Mouse (Mus musculus): ENCODE measurements around the gene 1700025C18Rik.
A peak's percentile ranks its signal among the peaks of the same experiment; 100 is the strongest.

Gene 1700025C18Rik

DNA sequence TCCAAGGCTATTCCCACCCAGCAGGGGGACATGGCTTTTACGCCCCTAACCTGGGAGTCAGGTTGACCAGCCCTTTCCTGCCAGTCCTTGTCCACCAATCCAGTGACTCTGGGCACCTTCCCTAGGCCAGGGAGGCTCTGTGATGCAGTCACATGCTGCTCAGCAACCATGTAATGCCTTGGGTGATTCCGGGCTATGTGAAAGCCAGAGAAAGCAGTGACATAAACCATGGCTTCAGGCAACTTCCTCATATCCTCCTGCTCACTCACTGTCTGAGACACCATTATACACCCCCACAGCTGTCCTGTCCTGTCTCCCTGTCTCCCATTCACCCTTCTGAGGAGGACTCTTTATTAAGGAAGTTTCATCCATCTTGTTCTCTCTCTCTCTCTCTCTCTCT, at the start of gene 1700025C18Rik:
Gene 1700025C18Rik, minus strand, starts transcription at position 101 of the 400 bp plus-strand sequence.
- DNase-seq (ENCODE audit: low spot score): no peak

GRCm38 (mm10) chr2:165136049-165136448, 45.5 kb upstream of the 1700025C18Rik start:
- no peak for DNase-seq (ENCODE audit: low spot score)

- no peak for DNase-seq (ENCODE audit: low spot score)
These were observed 43.0 kb upstream of the 1700025C18Rik start for GRCm38 (mm10) chr2:165133566-165133965.

GRCm38 (mm10) chr2:165131428-165131827, 40.9 kb upstream of the 1700025C18Rik start:
- DNase-seq (ENCODE audit: low spot score): no peak

DNA sequence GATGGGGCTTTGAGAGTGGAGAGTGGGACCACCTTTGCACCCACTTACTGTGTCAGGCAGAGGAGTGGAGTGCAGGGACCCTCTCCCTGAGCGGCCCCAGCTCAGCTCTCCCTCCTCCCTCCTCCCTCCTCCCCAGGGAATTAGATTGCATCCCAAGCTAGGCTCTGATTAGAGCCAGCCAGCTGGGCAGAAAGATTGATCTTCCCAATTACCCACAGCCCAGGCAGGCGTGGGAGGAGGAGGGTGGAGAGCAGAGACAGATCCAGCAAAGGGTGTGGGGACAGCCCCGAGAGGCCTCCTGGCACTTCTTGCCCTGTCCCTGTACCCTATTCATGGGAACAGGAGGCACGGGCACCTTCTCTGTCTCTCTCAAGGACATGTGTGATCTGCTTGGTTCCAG, 38.6 kb upstream of the 1700025C18Rik start:
- DNase-seq (ENCODE audit: low spot score): no peak

GRCm38 (mm10) chr2:165126896-165127562, 36.5 kb upstream of the 1700025C18Rik start:
- no peak for DNase-seq (ENCODE audit: low spot score)

GRCm38 (mm10) chr2:165121206-165121840, 30.8 kb upstream of the 1700025C18Rik start:
- DNase-seq (ENCODE audit: low spot score): no peak

DNA sequence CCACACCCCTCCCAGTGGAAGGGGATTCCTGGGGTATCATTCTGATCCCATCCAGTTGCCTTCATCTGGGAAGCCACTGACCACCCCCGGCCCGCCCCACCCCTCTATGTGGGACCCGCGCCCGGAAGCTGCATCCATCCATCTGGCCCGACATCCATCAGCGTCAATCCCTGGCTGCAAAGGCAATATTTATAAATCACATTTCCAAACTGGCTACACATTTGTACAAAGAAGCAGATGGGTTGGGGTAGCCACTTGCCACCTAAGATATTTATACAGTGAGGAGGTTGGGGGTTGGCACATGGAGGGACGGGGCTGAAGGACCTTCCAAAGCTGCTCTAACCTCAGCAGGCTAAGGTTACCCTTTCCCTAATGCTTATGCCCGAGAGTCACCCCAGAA, 30.2 kb upstream of the 1700025C18Rik start:
- DNase-seq (ENCODE audit: low spot score): no peak

- DNase-seq (ENCODE audit: low spot score): no peak
These were observed 23.2 kb upstream of the 1700025C18Rik start for GRCm38 (mm10) chr2:165113733-165114132.

GRCm38 (mm10) chr2:165112149-165112548, 21.6 kb upstream of the 1700025C18Rik start:
- DNase-seq (ENCODE audit: low spot score): peak; percentile 54

DNA sequence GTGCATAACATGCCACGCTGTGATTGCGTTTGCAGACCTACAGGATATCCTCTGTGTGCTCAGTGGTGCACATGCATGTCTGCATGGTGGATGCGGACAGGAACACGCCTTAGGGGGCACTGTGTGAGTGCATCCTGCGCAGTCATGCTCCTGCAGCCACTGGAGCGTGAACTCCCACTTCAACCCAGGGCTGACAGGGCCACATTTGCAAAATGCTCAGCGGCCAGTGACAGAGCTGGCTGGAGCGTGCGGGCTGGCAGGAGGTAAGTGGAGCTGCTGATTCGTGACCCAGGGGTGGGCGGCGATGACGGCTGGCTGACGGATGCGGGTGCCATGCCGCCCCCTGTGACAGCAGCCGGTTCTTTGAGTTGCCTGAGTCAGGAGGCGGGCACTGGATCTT, 16.0 kb upstream of the 1700025C18Rik start:
- no peak for DNase-seq (ENCODE audit: low spot score)

- DNase-seq (ENCODE audit: low spot score): no peak
These were observed 15.0 kb upstream of the 1700025C18Rik start for GRCm38 (mm10) chr2:165105513-165106079.

DNA sequence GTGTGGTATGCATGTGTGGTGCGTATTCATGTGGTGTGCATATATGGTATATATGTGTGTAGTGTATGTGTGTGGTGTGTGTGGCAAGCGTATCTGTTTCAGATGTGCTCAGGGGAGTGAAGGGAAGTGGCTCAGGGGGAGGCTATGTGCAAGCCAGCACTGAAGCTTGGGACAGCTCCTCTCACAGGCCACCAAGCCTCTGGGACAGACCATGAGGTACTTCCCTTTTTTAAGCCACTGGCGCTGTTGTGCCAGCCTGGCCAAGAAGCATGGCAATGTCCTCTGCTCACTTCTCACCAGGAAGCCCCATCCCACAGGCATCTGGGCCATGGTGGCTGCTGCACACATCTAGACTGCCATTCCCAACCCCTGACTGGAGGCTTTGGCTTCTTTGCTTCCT, 12.4 kb upstream of the 1700025C18Rik start:
- DNase-seq (ENCODE audit: low spot score): no peak

- DNase-seq (ENCODE audit: low spot score): no peak
These were observed 10.2 kb upstream of the 1700025C18Rik start for GRCm38 (mm10) chr2:165100749-165101148.

DNA sequence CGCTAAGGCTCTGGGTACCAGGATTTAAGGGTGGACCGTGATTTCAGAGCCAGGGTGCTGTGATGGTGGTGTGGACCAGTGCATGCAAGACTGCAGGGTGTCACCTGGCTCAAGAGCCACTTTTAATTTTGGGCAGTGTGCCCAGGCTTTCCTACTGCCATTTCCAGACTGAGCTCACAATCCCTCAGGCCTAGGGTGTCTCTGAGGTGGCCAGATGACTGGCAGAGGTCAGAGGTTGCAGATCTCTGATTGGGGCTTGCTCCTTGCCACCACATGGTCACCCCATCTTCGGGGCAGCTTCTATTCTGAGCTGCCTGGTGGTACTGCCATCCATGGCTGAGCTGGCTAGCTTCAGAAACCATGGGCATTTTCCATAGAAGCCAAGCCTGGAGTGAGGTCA, 8.3 kb upstream of the 1700025C18Rik start:
- DNase-seq (ENCODE audit: low spot score): no peak

- no peak for DNase-seq (ENCODE audit: low spot score)
These were observed 5.8 kb upstream of the 1700025C18Rik start for GRCm38 (mm10) chr2:165096367-165096766.

DNA sequence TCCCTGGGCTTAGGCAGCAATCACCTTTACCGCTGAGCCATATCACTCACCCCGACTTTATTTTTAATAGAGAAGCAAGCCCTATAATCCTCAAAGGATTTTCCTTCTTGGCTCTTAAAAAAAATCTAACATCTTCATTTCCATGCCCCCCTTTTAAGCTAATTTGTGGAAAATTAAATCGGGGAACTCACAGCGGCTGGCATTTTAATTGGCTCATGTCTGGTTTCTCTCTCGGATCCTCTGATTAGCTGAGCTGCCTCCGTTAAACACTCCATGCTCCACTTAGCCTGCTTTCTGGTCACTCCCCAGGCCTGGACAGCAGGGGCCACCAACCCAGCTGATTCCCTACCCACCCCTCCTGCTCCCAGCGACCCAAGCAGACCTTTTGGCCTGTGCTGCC, 1.8 kb upstream of the 1700025C18Rik start:
- no peak for DNase-seq (ENCODE audit: low spot score)

DNA sequence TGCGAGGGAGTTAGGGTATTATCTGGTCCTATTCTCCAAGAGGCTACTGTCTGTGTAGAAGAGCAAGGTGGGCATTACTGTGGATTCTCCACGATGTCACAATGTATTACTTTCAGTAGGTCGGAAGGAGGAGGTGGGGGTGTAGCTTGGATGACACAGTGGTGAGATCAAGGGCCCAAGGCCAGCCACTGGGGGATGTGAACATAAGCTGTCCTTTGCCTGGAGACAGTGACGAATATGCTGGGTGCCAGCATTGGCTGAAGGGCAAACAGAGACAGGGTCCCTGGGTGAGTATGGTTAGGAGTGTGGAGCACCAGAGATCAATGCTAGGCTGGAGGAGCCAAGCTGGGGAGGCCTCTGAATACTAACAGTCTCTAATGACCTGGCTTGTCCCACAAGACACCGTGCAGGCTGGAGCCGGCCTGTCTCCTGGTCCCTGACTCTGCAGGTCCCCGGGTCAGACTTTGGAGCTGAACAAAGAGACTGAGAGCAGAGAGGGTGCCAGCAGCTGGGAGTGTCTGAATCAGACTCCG, 949 bp upstream of the 1700025C18Rik start:
- no peak for DNase-seq (ENCODE audit: low spot score)

GRCm38 (mm10) chr2:165089470-165089869, 1.1 kb downstream of the 1700025C18Rik start:
- no peak for DNase-seq (ENCODE audit: low spot score)

DNA sequence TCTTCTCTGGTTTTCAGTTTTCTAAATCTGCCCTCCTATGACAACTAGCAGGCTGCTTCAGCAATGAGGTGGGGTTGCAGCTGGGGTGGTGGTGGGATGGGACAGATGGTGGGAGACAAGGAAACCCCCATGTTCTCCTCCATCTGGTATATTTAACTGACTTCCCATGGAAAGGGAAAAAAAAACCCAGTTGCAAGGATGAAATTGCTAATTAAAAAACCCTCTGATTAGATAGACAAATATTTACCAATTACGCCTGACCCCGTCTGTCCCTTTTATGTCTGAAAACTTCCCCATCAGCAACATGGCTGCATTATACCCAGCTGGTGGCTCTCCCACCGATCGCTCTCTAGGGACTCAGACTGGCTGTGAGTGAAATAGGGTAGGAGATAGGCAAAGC, 3.9 kb downstream of the 1700025C18Rik start:
- DNase-seq (ENCODE audit: low spot score): no peak

DNA sequence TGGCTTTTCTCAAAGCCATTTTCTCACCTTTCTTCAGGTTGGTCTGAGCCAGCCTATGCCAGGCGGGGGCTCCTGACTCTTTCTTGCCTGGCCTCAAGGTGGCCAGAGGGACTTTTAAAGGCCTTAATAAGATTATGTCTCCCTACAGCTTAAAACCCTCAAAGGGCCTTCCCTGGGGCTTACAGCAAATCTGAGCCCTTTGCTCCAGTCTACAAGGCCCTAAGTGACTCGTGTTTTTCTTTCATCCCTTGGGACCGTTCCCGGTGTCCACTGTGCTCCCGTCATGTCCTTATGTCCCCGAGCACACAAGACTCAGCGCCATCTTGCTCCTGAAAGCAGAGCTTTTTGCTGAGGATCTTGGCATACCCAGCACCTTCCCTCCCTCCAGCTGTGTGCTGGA, 9.3 kb downstream of the 1700025C18Rik start:
- no peak for DNase-seq (ENCODE audit: low spot score)

DNA sequence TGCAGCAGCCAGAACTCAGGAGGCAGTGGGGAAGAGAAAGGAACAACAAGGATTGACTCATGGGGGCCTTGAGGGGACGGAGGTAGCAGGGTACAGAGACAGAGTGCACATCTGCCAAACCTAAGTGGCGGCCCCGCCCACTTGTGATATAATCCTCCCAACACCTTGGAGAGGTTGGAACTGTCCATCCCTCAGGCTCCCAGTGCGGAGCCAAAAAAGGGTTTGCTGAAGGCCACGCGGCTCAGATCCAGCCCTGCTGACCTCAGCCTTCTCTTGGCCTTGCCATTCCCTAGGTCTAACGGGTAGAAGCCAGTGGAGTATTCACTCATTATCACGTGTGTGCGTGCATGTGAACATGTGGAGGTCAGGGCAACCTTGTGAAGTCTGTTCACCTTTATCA, 9.9 kb downstream of the 1700025C18Rik start:
- DNase-seq (ENCODE audit: low spot score): no peak

- DNase-seq (ENCODE audit: low spot score): no peak
These were observed 11.9 kb downstream of the 1700025C18Rik start for GRCm38 (mm10) chr2:165078605-165079004.
